ENCODE assay signal across 8 mouse cellular contexts in genomic region chr4:135987714-135988113, GRCm38 (mm10). TPM values are rescaled to one million over a fixed set of nuclear protein-coding genes. Genes with fewer than 3 reads are reported as not detected.
A peak's percentile ranks its signal among the peaks of the same experiment; 100 is the strongest.
DNase-seq lines count a peak whose midpoint lies in the region; ATAC-seq and TF ChIP-seq lines count a peak whose summit lies in the region.

No protein-coding gene starts in this region.

- no peak overlapping the region for H3K27ac ChIP-seq in spleen, adult 2 months (ENCODE audit: insufficient read depth, low read length)
- peak overlapping the region; percentile 81 for H3K27ac ChIP-seq in limb, embryonic 13.5 days
- peak overlapping the region; percentile 90 for H3K27ac ChIP-seq in stomach, postnatal 0 days (replicated peaks)

- H3K27me3 ChIP-seq in spleen, adult 2 months (ENCODE audit: control insufficient read depth, insufficient read depth, low read length) = no peaks in the 10 kb centered on the region
- no peaks in the 10 kb centered on the region for H3K27me3 ChIP-seq in limb, embryonic 13.5 days
- H3K27me3 ChIP-seq in stomach, postnatal 0 days (ENCODE audit: control insufficient read depth, insufficient read depth, low read length) = no peaks in the 10 kb centered on the region

- no peaks in the 10 kb centered on the region; the same call in 1 of the 2 replicates for H3K4me1 ChIP-seq in spleen, adult 2 months (ENCODE audit: control insufficient read depth, insufficient read depth, insufficient read length)
- H3K4me1 ChIP-seq in limb, embryonic 13.5 days = peaks cover 16% of the 10 kb centered on the region
- H3K4me1 ChIP-seq in stomach, postnatal 0 days (replicated peaks; ENCODE audit: control insufficient read depth, insufficient read depth) = no peaks in the 10 kb centered on the region

- no peak for TF ChIP-seq EP300 in stomach, postnatal 0 days (optimal IDR thresholded peaks at IDR 0.05)

- H3K36me3 ChIP-seq in spleen, adult 2 months (ENCODE audit: control insufficient read depth, insufficient read depth, low read length) = peaks cover 13% of the 10 kb centered on the region
- peaks cover 32% of the 10 kb centered on the region for H3K36me3 ChIP-seq in limb, embryonic 13.5 days
- H3K36me3 ChIP-seq in stomach, postnatal 0 days (ENCODE audit: control insufficient read depth, insufficient read depth, low read length) = 0 out of 2 replicates have a peak, but pooled peaks cover 4% of the 10 kb centered on the region

- H3K9ac ChIP-seq in limb, embryonic 13.5 days = peak overlapping the region; percentile 96; the same call in 1 of the 2 replicates
- H3K9ac ChIP-seq in stomach, postnatal 0 days (ENCODE audit: low read length) = no peak overlapping the region

- WGBS in spleen, adult 2 months = 83% methylated on average over 9 of the region's 9 CpGs
- 67% methylated on average over 9 of the region's 9 CpGs for WGBS in limb, embryonic 13.5 days
- 63% methylated on average over 9 of the region's 9 CpGs for WGBS in stomach, postnatal 0 days

- no peak for ATAC-seq in limb, embryonic 13.5 days (ENCODE audit: low FRiP score, low read depth)
- ATAC-seq in stomach, postnatal 0 days (ENCODE audit: low FRiP score, low TSS enrichment) = no peak

- H3K9me3 ChIP-seq in limb, embryonic 13.5 days = no peaks in the 10 kb centered on the region
- no peaks in the 10 kb centered on the region for H3K9me3 ChIP-seq in stomach, postnatal 0 days (ENCODE audit: control insufficient read depth, low read length)

- peak; percentile 44 to 46 for DNase-seq in cerebellum, postnatal 10 days
- no peak for DNase-seq in cerebellum, postnatal 4 days (ENCODE audit: low spot score in 2 of 2)
- DNase-seq in spleen, adult 2 months (ENCODE audit: low read depth in 1 of 2, low spot score in 2 of 2) = no peak
- DNase-seq in spleen, postnatal 4 days (ENCODE audit: low spot score in 2 of 2) = no peak
- no peak for DNase-seq in stomach, postnatal 0 days (ENCODE audit: low spot score)
- DNase-seq in B cell, adult 2 months = no peak
- DNase-seq in Muller cell, postnatal 12 days (ENCODE audit: inconsistent ontology term) = no peak

- H3K4me2 ChIP-seq in limb, embryonic 13.5 days (replicated peaks) = peak overlapping the region; percentile 90
- H3K4me2 ChIP-seq in stomach, postnatal 0 days (replicated peaks; ENCODE audit: low read depth) = peak overlapping the region; percentile 97

- TF ChIP-seq CTCF in spleen, adult 2 months (IDR thresholded peaks at IDR 0.05; ENCODE audit: extremely low read depth, insufficient read depth, insufficient read length, insufficient replicate concordance) = no peak
- no peak for TF ChIP-seq CTCF in stomach, postnatal 0 days (IDR thresholded peaks at IDR 0.05; ENCODE audit: low read depth)

- H3K4me3 ChIP-seq in spleen, adult 2 months (ENCODE audit: extremely low read depth, insufficient read depth, insufficient read length) = peak overlapping the region; percentile 81
- peak overlapping the region; percentile 96 for H3K4me3 ChIP-seq in limb, embryonic 13.5 days
- peak overlapping the region; percentile 98 for H3K4me3 ChIP-seq in stomach, postnatal 0 days (ENCODE audit: low read depth, low read length)

- TF ChIP-seq POLR2A in spleen, adult 2 months (IDR thresholded peaks at IDR 0.05; ENCODE audit: low read depth, low read length) = no peak

RNA-seq across cellular contexts. Expression of gene Pithd1, which starts 0.7 kb away (rescaled TPM):
- 31.0 and 48.2 TPM in 2 replicates for polyA plus RNA-seq in spleen, adult 2 months (2012; rRNA removed)
- polyA plus RNA-seq in limb, embryonic 13.5 days (2015; fragmentation: Nextera tagmentation; extraction: Ambion mirVana) = 57.0 and 58.7 TPM in 2 replicates
- polyA plus RNA-seq in stomach, postnatal 0 days (2015; fragmentation: Nextera tagmentation; extraction: Ambion mirVana) = 40.1 and 40.7 TPM in 2 replicates

RNA-seq across cellular contexts. Expression of gene Lypla2, which starts 15.3 kb away (rescaled TPM):
- polyA plus RNA-seq in spleen, adult 2 months (2012; rRNA removed) = 115 and 178 TPM in 2 replicates
- polyA plus RNA-seq in limb, embryonic 13.5 days (2015; fragmentation: Nextera tagmentation; extraction: Ambion mirVana) = 121 and 124 TPM in 2 replicates
- polyA plus RNA-seq in stomach, postnatal 0 days (2015; fragmentation: Nextera tagmentation; extraction: Ambion mirVana) = 88.6 and 89.6 TPM in 2 replicates

RNA-seq across cellular contexts. Expression of gene Gale, which starts 24.2 kb away (rescaled TPM):
- polyA plus RNA-seq in spleen, adult 2 months (2012; rRNA removed) = 10.6 and 13.8 TPM in 2 replicates
- polyA plus RNA-seq in limb, embryonic 13.5 days (2015; fragmentation: Nextera tagmentation; extraction: Ambion mirVana) = 49.1 and 51.9 TPM in 2 replicates
- polyA plus RNA-seq in stomach, postnatal 0 days (2015; fragmentation: Nextera tagmentation; extraction: Ambion mirVana) = 161 and 166 TPM in 2 replicates

RNA-seq across cellular contexts. Expression of gene Eloa, which starts 33.8 kb away (rescaled TPM):
- polyA plus RNA-seq in spleen, adult 2 months (2012; rRNA removed) = 6.6 and 8.6 TPM in 2 replicates
- 41.1 and 45.1 TPM in 2 replicates for polyA plus RNA-seq in limb, embryonic 13.5 days (2015; fragmentation: Nextera tagmentation; extraction: Ambion mirVana)
- polyA plus RNA-seq in stomach, postnatal 0 days (2015; fragmentation: Nextera tagmentation; extraction: Ambion mirVana) = 21.5 and 22.9 TPM in 2 replicates

RNA-seq across cellular contexts. Expression of gene Hmgcl, which starts 41.5 kb away (rescaled TPM):
- 27.9 and 32.4 TPM in 2 replicates for polyA plus RNA-seq in spleen, adult 2 months (2012; rRNA removed)
- polyA plus RNA-seq in limb, embryonic 13.5 days (2015; fragmentation: Nextera tagmentation; extraction: Ambion mirVana) = 89.8 and 93.5 TPM in 2 replicates
- polyA plus RNA-seq in stomach, postnatal 0 days (2015; fragmentation: Nextera tagmentation; extraction: Ambion mirVana) = 154 and 163 TPM in 2 replicates

Comparison
In these comparisons a context has a peak if more than half of its experiments do, and no peak if none do; other contexts are left out.
1. DNase-seq: peak in cerebellum, postnatal 10 days (2 of 2); none in cerebellum, postnatal 4 days (0 of 2), spleen, adult 2 months (0 of 2), spleen, postnatal 4 days (0 of 2), stomach, postnatal 0 days (single experiment), B cell, adult 2 months (0 of 2) and Muller cell, postnatal 12 days (single experiment).
2. Peak in every context shown above with its lines, with median percentiles within 50 percentile points of each other: H3K4me3 ChIP-seq.